Mouse (Mus musculus): ENCODE measurements around the gene Ret. TPM values are rescaled to one million over a fixed set of nuclear protein-coding genes. Genes with fewer than 3 reads are reported as not detected.

Gene Ret
- polyA plus RNA-seq, 1 experiment from 2014 or later: 0.47 TPM

Other genes starting within 250 kb of the Ret start
- gene Rasgef1a, start 186.3 kb downstream of the Ret start, polyA plus RNA-seq (2015; fragmentation: Nextera tagmentation; extraction: Ambion mirVana): 0.32 and 0.38 TPM in 2 replicates
- gene Csgalnact2, start 58.6 kb downstream of the Ret start, polyA plus RNA-seq (2015; fragmentation: Nextera tagmentation; extraction: Ambion mirVana): 9.3 and 9.7 TPM in 2 replicates
- 20.2 and 21.4 TPM in 2 replicates for gene Bms1, start 221.8 kb upstream of the Ret start, polyA plus RNA-seq (2015; fragmentation: Nextera tagmentation; extraction: Ambion mirVana)

Data from heart, embryonic 13.5 days (tissue).